Mouse (Mus musculus) cerebellum, adult (tissue): ENCODE results near the gene Cdc20.
A peak's percentile ranks its signal among the peaks of the same experiment; 100 is the strongest.

Source experiments
- ATAC-seq: cut with Nextera tagmentation; 2 replicates; pipeline ENCODE4 v1.9.2; 2017; ENCODE audit warnings: mild to moderate bottlenecking, moderate library complexity, mixed read lengths; ENCODE audit not compliant: insufficient number of reproducible peaks, low FRiP score, low TSS enrichment

The Cdc20 gene

GRCm38 (mm10) chr4:118421384-118421783 is 15.8 kb downstream of the Cdc20 start:
- ATAC-seq: no peak

DNA sequence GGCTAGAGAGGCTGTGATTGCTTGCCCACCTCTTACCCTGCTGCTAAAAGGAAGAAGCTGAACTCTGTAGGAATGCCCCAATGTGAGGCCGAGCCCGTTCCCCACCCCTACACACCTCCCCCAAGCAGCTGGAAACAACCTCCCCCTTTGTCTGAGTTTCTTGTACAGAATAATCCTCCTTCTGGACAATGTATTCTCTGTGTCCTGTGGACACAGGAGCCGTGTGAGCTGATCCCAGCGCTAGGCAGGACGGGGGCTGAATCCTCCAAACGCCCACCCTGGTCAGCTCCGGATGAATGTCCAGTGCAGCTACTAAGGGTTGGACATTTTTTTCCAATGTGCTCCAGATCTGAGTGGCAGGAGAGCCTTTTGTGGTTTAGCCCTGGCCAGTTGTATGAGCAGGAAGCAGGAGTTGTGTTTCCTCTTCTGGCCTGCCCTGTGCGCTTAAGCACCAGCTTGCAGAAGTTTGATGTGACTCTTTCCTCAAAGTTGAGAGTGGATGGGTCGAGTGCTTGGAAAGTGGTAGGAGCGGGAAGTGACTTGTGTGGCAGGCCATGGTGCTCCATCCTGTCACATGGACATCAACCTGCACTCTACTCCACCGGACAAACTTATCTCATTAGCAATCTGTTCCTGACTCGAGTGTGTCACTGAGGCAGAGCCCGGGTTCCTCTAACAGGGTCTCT is 19.9 kb downstream of the Cdc20 start:
- no peak for ATAC-seq

DNA sequence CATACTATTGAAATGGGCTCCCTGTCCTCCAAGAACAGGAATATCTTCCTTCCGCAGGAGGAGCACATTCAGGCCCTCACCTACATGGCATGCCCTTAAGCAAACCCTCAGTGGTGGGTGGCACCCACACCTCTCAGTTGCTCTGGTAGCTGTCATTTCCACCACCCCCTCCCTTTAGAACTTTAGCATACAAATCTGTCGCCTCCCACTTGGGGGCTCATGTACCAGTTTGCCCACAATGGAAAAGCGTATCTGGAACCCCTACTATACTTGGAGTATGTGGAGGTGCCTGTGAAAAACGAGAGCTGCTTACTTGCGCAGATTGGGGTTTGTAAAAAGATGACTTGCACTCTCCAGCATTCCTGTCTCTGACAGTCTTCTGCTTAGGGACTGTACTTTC is 20.8 kb downstream of the Cdc20 start:
- no peak for ATAC-seq

DNA sequence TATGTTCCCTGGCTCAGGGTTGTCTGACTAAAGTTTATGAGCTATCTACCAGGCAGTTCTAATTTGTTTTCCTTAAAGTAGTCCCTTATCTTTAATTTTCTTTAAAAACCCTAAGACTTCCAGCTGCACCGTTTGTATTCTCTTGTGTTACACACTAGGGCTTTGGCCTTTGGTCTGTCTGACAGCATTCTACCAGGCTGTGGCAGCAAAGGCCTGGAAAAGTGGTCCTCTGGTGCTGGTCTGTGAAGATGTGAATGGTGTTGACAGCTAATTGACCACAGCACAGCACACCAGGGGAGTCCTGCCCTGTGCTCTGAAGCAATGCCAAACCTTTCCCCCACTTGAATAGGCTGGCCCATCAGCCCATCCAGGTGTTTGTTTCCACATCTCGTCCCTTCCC is 21.4 kb downstream of the Cdc20 start:
- ATAC-seq: no peak

DNA sequence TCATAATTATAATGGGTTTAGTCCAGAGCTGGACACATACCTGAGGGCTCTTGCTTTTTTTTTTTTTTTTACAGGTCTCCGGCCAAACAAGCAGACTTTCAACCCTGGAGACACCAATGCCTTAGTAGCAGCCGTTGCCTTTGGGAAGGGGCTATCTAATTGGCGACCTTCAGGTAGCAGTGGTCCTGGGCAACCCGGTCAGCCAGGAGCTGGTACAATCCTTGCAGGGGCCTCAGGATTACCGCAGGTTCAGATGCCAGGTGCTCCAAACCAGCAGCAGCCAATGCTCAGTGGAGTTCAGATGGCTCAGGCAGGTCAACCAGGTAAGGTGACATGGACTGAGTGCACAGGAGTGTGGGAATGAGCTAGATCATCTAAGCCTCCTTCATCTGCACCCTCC is 23.6 kb downstream of the Cdc20 start:
- no peak for ATAC-seq

DNA sequence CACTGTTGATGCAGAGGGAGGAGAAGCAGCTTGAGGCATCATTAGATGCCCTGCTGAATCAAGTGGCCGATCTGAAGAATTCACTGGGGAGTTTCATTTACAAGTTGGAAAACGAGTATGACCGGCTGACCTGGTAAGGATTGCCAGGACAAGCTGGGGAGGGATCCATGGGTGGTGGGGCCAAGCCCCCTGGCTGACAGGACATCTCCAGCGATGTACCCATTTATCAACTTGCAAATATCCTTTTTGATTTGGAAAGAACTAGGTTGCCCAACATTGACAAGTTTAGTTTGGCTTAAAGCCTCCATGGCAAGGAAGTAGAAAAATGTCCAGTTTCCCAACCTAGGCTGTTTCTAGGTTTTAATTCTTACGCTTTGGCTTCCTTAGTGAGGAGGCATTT is 26.3 kb downstream of the Cdc20 start:
- ATAC-seq: no peak

DNA sequence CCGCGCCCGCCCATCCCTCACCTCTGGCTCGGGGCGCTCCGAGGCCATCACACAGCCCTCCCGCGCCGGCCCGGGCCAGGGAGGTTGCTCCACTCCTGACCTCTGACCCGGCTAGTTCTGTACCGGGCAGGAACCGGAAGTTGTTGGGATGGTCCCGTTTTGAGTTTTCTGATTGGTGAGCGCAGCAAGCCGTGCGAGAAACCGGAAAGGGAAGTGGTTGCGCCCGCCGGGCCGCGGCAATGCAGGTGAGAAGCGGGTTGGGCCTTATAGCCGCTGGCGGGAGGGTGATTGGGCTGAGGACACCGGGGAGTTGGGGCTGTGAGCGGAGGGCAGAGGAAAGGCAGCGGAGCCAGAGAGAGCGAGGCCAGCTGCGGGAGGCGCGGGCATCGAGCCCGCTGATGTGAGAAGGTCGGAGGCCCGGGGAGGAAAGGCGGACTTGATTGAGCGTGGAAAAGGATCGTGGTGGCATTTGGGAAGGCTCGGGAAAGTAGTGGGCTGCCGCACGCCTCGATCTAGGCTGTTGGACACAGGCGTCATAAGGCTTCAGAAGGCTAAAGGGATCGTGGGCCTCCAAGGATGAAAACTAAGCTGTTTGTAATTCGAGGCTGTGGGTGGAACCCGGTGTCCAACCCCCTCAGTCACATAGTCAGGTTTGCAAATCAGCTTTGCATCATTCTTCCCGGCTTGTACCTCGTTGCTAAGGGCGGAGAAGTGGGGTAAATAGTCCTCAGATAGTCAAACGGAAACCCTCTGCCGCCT is 27.8 kb downstream of the Cdc20 start, which contains the start of the genes Szt2 and Med8:
Szt2 (minus strand) TSS at position 132 of the 759 bp plus-strand sequence.
Med8 (plus strand) TSS at position 196 of the 759 bp plus-strand sequence.
- peak; percentile 96 for ATAC-seq

DNA sequence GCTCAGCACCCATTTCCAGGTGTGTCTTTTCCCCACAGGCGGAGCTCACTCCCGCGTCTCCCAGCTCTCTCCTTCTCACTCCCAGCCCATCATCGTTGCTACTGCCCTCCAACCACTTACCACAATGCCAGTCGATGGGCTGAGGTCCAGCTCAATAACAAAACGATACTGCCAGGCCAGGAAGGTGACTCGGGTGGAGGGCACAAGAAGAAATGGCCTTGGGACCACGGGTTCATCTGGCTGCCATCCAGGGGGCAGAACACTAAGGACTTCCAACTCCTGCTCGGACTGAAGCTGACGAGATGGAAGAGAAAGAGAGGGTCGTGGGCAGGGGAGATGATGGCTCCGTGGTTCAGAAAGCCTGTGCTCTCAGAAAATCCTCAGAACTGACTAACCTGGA is 34.5 kb downstream of the Cdc20 start:
- ATAC-seq: no peak

DNA sequence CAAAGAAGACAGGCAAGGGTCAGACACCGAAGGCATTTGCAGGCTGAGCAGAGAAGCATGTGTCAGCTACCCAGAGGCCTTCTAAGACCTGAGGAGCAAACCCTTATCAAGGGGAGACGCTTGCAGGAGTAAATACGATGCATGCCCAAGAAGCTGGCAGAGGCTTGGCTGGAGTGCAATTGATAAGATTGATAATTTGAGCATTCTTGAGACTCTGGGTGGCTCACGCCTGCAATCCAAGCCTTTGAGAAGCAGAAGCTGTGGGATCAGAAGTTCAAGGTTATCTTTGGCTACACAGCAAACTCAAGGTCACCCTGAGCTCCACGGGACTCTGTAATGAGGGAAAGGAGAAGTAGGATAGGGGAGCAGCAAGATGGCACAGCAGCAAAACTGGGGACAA is 35.2 kb downstream of the Cdc20 start:
- ATAC-seq: no peak

GRCm38 (mm10) chr4:118401421-118401820 is 35.7 kb downstream of the Cdc20 start:
- no peak for ATAC-seq

DNA sequence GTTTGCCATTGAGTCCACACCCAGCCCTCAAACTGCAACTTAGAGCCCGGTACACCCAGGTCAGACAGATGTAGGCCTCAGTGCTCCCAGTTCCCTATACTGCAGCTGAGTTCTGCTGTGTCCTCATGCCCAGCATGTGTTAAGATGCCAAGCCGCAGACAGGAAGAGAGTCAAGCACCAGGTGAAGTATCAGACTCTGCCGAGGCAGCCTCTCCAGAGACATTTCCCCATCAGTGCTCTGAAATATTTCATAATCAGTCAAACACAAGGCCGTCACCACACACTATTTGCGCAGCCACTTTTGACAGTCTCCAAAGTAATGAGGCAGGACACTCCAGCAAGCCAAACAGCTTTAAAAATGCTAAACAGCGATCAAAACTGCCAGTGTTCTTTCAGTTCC is 38.8 kb downstream of the Cdc20 start:
- ATAC-seq: no peak

- no peak for ATAC-seq
Measured at GRCm38 (mm10) chr4:118396433-118396832, 40.7 kb downstream of the Cdc20 start.

GRCm38 (mm10) chr4:118395289-118395688 is 41.9 kb downstream of the Cdc20 start:
- no peak for ATAC-seq

- ATAC-seq: no peak
Measured at GRCm38 (mm10) chr4:118394505-118394904, 42.6 kb downstream of the Cdc20 start.

DNA sequence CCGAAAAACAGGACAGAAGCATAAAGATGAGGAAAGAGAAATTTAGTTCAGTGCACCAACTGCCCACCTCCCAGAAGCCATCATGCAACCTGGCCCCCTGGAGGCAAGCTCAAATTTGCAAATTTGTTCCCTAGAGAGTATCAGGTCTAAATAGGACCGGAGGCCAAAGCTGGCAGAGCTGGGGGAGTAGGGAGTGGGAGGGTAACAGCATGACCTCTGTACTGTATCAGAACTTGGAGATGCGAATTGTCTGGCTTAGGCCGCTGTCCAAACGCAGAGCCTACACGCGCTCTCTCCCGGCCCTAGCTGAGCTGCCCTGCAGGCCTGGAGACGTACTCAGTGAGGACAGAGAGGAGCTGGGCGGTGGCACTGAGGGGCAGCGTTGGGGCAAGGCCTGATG is 47.0 kb downstream of the Cdc20 start:
- no peak for ATAC-seq

DNA sequence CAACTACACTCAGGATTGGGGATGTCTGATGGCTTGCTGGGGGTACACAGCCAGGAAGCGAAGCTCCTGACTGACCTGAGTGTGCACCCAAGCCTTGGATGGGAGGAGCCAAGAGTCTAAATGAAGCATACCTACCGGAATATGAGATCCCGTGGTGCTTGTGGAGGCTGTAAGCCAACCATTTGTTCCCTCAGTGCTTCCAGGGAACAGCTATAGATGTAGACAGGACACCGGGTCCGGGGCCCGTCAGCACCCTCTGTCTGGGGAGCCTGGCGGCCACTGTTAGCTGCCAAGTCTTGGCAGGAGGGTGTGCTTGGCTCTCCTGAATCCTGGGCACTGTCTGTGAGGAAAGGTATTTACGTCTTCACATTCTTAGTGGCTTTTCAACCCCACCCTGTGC is 49.8 kb downstream of the Cdc20 start:
- ATAC-seq: no peak

GRCm38 (mm10) chr4:118383271-118383670 is 53.9 kb downstream of the Cdc20 start:
- no peak for ATAC-seq
